Mouse (Mus musculus): Measurements from ENCODE around the gene Ifi209.
A peak's percentile ranks its signal among the peaks of the same experiment; 100 is the strongest.
"Not testable (repeated sequence)": the region's sequence is repeated elsewhere in the genome, so short reads cannot be mapped to it uniquely, and the experiment has no call there.

The Ifi209 gene

DNA sequence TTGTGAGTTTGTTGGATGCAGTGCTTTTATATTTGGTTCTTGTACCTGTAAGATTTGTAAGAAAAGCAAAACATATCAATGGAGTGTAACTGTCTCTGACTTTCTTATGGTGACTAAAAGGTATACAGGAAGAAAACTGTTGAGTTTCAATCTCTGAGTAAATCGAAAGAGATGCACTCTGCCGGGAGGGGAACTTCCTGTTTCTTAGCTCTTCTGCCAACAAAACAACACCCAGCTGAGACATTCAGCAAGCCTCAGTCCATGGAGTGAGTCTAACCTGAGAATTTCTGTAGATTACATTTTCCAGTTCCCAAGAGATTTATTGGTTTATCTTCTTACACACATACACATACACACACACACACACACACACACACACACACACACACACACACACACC lies at the start of gene Ifi209:
TSS of gene Ifi209 (plus strand) at position 296 of the 400 bp plus-strand sequence.
- DNase-seq (ENCODE audit: low spot score) = peak; percentile 1

DNA sequence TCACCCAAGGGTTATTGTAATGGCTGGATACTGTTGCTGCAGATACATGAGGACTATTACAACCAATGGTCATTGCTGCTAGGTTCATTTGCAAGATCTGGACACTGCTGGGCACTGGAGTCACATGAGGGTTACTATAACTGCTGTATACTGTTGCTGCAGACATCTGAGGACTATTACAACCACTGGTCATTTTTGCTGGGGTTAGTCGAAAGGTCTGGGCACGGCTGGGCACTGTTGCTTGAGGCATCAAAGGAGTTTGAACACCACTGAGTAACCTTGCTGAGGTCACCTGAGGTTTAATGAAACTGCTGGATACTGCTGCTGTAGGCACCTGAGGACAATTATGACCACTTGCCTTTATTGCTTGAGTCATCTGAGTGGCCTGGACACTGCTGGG lies 41.0 kb upstream of the Ifi209 start:
- DNase-seq (ENCODE audit: low spot score) = not testable (repeated sequence)

DNA sequence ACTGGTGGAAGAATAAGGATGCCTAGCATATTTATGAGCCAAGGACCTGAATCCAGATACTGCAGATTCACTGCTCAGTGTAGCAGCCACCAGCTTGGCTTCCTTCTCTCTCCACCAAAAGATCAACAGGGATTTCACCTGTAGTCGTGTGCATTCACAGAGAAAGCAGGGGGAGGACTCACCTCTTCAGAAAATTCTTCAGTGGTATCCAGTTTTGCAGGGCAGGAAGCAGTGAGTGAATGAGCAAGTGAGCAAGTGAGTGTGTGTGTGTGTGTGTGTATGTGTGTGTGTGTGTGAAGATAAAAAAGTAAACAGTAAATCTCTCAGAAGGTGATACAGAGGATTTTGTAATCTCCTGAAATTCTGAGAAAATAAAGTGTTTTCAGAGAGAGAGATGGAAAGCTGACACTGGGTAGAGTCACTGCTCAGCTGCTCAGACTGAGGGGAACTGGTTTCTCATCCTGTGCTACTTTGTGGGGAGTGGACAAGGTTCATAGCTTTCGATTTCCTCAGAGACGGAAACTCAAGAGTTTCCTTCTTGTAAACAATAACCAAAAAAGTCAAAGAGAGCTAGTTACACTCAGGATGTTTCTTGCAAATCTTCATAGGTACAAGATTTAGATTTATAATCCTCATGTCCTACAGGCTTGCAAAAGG lies 31.8 kb upstream of the Ifi209 start, which contains the start of gene Ifi213:
TSS of gene Ifi213 (minus strand) at position 437 of the 657 bp plus-strand sequence.
- not testable (repeated sequence) for DNase-seq (ENCODE audit: low spot score)

DNA sequence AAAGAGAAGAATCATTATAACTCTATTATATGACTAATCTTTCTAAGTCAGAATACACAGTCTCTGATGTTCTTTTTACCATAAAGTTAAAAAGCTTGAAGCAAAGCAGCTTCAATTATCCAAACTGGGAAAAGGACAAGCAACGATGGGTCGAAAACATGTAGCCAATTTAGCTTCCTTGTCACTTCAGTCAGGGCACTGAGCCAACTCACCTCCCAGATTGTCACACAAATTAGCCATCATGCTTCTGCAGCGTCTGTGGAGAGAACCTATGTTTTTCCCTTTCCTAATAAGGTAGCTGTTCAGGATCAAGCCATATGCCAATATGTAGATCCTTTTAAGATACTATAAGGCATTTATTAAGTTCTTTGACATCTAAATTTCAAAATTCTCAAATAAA lies 20.4 kb upstream of the Ifi209 start:
- DNase-seq (ENCODE audit: low spot score) = not testable (repeated sequence)

DNA sequence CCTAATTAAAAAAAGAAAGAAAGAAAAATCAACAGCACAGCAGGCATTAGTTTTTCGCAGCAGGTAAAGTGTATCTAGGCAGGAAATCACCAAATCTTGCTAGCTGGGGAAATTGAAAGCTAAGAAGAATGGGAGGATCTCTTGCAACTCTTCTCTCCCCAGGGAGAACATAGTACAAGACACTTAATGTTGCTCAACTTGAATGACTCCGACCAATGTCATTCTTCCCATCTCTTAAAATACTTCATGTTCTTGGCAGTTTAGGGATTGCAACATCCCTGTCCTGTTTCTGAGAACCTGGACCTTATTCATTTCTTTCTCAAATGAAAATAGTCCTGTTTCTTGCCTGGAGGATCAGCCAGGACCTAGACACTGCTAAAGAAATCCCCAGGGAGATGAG lies 8.5 kb upstream of the Ifi209 start:
- not testable (repeated sequence) for DNase-seq (ENCODE audit: low spot score)

DNA sequence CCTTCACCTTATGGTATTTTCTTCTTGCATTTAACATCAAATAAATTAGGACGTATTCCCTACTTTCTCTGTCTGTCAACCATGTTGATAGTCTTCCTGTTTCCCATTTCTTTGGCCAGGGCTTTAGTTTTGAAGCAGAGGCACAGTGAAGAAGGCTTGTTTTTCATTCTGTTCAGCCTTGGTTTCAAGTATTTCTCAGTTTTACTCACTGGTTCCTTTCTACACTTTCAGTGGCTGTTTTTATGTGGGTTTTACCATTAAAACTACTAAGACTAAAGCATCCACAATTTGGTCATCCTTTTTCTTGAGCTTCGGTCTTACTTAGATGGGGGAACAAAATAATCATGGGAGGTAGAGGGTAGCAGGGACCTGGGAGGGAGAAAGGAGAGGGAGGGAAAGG lies 6.7 kb upstream of the Ifi209 start:
- no peak for DNase-seq (ENCODE audit: low spot score)

DNA sequence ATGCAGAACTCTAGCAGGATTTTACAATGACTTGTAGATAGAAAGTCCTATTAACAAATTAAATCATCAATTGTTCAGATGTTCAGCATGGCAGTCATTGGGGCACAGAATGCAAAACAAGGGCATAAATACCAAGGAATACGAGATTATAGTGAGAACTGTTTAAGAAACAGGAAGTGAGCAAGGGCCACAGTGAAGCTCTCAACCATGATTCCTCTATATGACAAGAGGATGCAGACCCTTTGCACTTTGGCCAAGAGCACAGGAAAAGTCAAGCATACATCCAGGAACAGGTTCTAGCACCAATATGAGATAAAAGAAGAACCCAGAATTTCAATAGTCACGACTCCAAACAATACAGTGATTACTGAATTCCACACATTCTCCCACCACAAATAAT lies 4.0 kb upstream of the Ifi209 start:
- no peak for DNase-seq (ENCODE audit: low spot score)

DNA sequence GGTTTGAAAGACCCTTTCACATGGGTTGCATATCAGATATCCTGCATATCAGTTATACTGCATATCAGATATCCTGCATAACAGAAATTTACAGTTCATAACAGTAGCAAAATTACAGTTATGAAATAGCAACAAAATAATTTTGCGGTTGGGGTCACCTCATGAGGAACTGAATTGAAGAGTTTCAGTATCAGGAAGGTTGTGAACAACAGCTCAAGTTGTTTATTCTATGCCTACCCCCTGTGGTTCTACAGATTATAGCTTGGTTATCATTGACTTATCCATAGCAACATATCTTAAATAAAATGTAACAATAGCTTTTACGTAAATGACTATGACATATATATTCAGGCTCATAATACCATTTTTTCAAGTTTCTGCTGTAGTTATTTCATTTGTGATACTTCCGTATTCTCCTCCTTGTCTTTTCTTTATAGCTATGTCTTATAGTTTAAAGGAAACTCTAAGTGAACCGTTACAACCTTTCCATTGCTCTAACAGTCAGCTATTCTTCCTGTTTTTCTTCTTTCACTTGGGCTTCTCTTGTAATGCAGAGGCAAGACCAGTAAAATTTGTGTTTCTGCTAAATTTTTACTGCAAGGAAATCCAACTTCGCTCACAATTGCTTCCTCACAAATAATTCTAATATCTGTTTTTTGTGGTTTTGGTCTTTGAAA lies 3.4 kb downstream of the Ifi209 start:
- DNase-seq (ENCODE audit: low spot score) = no peak

DNA sequence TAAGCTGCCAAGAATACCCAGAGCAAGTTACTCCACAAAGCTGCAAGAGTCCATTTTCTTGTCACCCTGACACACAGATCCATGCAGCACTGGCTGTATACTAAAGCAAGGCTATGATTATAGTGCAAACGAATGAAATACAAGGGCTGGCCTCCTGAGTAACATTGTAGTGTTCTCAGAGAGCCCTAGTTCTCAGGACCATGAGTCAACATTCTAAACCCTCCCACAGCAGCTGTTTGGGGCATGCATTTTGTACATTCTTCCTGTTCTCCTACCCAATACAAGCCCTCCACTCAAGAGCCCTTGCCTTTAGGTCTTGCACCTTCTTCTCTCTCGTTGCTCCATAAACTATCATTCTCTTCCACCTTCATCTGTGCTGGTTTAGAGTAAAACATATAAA lies 14.7 kb downstream of the Ifi209 start:
- no peak for DNase-seq (ENCODE audit: low spot score)

DNA sequence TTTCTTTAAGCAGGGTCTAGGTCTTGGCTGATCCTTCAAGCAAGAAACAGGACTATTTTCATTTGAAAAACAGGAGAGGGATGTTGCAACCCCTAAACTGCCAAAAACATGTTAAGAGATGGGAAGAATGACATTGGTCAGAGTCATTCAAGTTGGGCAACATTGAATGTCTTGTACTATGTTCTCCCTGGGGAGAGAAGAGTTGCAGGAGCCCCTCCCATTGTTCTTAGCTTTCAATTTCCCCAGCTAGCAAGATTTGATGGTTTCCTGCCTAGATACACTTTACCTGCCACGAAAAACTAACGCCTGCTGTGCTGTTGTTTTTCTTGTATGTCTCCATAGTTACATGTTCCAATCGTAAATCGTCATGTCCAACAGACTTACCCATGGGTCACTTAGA lies 27.3 kb downstream of the Ifi209 start:
- no peak for DNase-seq (ENCODE audit: low spot score)

DNA sequence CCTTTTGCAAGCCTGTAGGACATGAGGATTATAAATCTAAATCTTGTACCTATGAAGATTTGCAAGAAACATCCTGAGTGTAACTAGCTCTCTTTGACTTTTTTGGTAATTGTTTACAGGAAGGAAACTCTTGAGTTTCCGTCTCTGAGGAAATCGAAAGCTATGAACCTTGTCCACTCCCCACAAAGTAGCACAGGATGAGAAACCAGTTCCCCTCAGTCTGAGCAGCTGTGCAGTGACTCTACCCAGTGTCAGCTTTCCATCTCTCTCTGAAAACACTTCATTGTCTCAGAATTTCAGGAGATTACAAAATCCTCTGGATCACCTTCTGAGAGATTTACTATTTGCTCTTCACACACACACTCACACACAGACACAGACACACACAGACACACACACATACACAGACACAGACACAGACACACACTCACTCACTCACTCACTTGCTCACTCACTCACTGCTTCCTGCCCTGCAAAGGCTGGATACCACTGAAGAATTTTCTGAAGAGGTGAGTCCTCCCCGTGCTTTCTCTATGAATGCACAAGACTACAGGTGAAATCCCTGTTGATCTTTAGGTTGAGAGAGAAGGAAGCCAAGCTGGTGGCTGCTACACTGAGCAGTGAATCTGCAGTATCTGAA lies 42.9 kb downstream of the Ifi209 start, which contains the start of gene Ifi208:
TSS of gene Ifi208 (plus strand) at position 218 of the 640 bp plus-strand sequence.
- DNase-seq (ENCODE audit: low spot score) = not testable (repeated sequence)

DNA sequence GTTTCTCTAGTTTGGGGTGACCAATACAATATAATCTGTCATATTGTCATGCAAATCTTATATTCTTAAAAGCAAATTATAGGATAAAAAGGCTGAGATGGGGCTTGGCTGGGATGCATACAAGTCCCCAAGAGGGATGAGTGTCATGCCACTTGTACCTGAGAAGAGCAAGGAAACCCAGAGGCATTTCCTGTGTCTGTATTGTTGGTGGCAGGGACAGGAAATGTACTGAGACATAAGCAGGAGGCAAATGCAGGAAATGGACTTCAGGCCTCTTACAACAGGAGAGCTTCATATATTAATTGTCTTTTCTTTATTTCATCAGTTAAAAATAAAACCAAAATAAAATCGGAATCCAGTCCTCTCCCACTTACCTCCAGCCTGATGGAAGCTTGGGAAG lies 47.9 kb downstream of the Ifi209 start:
- DNase-seq (ENCODE audit: low spot score) = not testable (repeated sequence)

DNA sequence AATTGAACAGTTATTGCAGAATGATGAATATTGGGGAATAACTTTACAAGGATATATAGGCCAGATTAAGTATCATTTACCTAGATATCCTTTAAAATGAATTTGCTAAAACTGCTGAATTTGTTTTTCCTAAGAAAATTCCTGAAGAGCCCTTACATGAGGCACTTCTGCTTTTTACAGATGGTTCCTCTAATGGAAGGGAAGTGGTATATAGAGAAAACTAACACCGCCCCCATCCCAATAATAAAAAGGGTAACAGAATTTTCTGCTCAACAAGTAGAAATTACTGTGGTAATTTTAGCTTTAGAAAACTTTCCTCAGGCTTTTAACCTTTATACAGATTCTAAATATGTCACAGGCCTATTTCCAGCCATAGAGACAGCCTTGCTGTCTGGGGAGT lies 63.6 kb downstream of the Ifi209 start:
- no peak for DNase-seq (ENCODE audit: low spot score)
